Mouse (Mus musculus) natural killer cell, adult 2 months (primary cell): Measurements from ENCODE around the gene B2m.

Source experiments
- DNase-seq, 2 experiments: peaks; one replicate each; pipeline ENCODE4 v3.0.0; 2022; ENCODE audit warnings: low spot score in 2 of 2

B2m gene

GRCm38 (mm10) chr2:122149316-122149715 lies 1.8 kb downstream of the B2m start:
- no peak for DNase-seq

- no peak for DNase-seq
Observed at GRCm38 (mm10) chr2:122149716-122150115, 2.2 kb downstream of the B2m start.

DNA sequence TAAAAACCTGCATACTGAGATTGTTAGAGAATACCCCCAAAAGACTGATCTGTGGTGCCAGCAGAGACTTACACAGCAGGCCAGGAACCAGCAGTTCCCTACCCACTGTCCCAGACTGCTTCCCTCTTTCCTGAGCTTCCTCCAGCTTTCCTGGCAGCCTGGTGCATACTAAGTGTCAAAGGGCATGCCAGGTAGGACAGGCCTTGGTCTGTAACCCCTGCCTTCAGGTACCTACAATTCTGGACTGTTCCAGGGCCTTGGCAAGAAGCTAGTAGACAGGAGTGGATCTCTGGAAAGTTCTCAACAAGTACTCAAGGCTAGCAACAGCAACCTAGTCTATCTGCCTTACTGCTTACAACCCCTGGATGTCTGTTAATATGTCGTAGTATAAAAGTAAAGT lies 3.7 kb downstream of the B2m start:
- DNase-seq: no peak

GRCm38 (mm10) chr2:122152850-122153249 lies 5.4 kb downstream of the B2m start:
- no peak for DNase-seq

- no peak for DNase-seq
Observed at GRCm38 (mm10) chr2:122153681-122154365, 6.3 kb downstream of the B2m start.

GRCm38 (mm10) chr2:122154479-122154878 lies 7.0 kb downstream of the B2m start:
- no peak for DNase-seq

DNA sequence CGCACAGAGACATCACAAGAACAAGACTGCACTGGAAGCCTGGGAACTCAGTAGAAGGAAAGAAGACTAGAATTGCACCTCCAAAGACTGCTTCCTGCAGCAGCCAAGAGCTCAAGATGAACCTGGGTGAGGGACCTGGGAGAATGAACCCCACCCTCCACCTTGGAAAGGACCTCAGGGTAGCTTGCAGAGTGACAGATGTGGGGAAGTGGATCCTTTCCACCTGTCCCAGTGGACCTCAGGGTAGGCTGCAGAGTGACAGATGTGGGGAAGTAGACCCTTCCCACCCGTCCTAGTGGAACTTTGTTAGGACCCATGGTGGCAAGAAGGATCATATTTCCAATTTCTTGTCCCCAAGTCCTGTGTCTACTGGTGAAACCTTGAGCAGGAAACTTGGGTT lies 7.8 kb downstream of the B2m start:
- DNase-seq: no peak

- DNase-seq: no peak
Observed at GRCm38 (mm10) chr2:122156051-122156700, 8.7 kb downstream of the B2m start.

- DNase-seq: no peak
Observed at GRCm38 (mm10) chr2:122157561-122157960, 10.1 kb downstream of the B2m start.

- no peak for DNase-seq
Observed at GRCm38 (mm10) chr2:122158362-122158802, 10.9 kb downstream of the B2m start.

- DNase-seq: no peak
Observed at GRCm38 (mm10) chr2:122159667-122160066, 12.2 kb downstream of the B2m start.

GRCm38 (mm10) chr2:122160680-122161079 lies 13.2 kb downstream of the B2m start, which contains the start of gene Trim69:
Gene Trim69, plus strand, starts transcription at chr2:122160700.
- peak; percentile 68 to 79 for DNase-seq

DNA sequence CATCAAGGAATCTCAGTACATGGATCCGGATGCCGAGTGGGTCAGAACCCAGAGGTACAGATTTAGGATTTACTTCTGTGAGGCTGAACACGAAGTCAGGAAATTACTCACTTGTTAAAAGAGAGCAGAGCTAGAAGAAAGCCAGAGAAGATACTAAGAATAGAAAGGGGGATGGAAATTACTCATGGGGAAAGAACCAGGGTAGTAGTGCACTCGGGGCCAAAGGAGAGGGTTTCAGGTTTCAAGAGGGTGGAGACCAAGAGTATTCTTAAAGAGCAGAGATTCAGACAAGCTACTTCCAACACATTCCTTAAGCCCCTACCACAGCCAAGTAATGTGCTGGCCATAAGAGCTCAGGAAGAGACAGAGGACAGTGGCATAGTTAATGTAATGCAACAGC lies 14.1 kb downstream of the B2m start:
- no peak for DNase-seq

DNA sequence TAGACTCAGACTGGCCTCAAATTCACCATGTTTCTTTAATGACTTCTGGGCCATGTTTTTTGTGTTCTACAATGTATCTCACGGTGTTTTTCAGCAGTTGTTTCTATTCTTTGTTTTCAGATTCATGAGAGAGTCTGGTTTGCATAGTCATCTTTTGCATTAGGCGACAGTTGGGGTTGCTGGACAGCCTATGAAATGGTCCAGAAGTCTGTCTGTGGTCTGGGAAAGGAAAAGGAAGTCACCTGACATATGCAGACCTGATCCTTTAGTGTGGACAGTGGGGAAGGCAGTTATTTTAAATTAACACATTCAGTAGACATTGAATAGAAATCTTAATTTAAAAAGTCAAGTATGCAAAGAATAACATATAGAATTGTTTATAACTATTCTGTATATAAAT lies 15.0 kb downstream of the B2m start:
- no peak for DNase-seq

- no peak for DNase-seq
Observed at GRCm38 (mm10) chr2:122163430-122164195, 16.1 kb downstream of the B2m start.

- no peak for DNase-seq
Observed at GRCm38 (mm10) chr2:122164293-122164692, 16.8 kb downstream of the B2m start.

DNA sequence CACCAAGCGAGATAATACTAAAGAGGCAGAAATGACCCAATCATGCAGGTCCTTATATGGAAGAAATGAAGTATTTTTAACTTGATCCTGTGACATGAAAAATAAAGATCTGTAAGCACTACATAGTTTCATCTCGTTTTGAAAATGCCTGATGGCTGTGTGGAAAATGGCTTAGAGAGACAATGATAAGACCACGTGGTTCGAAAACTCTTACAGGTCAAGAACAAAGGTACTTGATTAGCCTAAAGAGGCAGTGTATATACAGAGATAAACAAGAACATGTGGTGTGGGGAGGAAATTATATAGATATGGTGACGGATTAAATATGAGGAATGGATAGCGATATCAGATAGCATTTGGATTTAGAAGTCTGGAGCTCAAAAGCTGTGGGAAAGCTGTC lies 23.8 kb downstream of the B2m start:
- DNase-seq: no peak

- DNase-seq: no peak
Observed at GRCm38 (mm10) chr2:122172188-122172587, 24.7 kb downstream of the B2m start.

DNA sequence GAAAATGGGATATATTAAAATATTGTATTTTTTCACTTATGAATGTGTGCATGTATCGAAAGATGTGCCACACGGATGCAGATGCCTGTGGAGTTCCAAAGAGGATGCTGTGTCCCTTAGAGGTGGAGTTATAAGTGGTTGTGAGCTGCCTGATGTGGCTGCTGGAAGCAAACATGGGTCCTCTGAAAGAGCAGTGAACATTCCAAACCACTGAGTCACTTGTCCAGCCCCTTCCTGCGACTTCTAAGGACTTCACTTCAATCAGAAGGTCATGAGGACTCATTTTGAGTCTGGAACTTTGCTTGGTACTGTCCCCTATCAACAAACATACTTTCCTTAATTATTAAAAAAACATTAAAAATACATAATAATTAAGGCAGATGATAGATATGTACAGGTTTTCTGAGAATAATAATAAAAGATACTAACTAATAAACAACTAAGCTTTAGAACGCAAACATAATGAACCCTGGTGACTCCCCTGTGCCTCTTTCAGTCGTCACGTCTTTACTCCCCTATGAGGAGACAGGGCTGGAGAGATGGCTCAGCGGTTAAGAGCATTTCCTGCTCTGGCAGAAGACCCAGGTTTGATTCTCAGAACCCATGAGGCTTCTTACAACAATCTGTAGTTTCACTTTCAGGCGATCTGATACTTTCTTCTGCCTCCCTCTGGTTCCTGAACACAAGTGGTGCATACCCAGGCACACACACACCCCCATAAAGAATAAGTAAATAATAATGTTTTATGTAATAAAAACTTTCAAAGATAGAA lies 32.8 kb downstream of the B2m start:
- DNase-seq: peak in 1 of 2 experiments; percentile 36

DNA sequence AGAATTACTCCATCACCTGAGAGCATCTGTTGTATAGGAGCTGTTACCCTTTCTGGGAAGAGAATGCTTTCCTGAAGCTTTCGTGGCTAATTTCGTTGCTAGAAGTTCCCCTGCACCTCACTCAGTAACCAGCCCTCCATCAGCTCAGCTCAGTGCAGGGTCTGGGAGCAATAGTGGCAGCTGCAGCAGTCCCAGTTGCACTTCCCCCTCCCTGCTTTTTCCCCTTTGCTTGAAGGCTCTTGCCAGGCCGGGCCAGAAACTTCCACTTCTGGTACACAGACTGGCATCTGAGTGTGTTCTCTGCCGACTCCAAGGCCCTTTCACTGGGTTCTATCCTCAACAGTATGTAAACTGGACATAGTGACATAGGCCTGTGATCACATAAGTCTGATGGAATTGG lies 37.6 kb downstream of the B2m start:
- no peak for DNase-seq

- no peak for DNase-seq
Observed at GRCm38 (mm10) chr2:122186106-122186505, 38.6 kb downstream of the B2m start, which contains the start of the genes Patl2 and Terb2. Gene Patl2, minus strand, starts transcription at chr2:122186189. Gene Terb2, plus strand, starts transcription at chr2:122186272.

- DNase-seq: no peak
Observed at GRCm38 (mm10) chr2:122186751-122187150, 39.3 kb downstream of the B2m start.
